Mouse (Mus musculus) T-helper 1 cell (primary cell): ENCODE data around the gene Ccdc158.

ENCODE experiments used
- in situ Hi-C: fragments of 300-600 bp; cut with MboI, MseI; formaldehyde crosslinking; loops from one replicate; pipeline ENCODE4 v1.15.1; 2025; ENCODE audit warnings: high pct_unique_total_duplicates

Ccdc158 gene

GRCm38 (mm10) chr5:92688124-92688523 is 13.1 kb upstream of the Ccdc158 start:
- in situ Hi-C loops, result no loop called here

- in situ Hi-C loops, result no loop called here
These were observed 9.8 kb upstream of the Ccdc158 start for GRCm38 (mm10) chr5:92684715-92685460.

- in situ Hi-C loops, result no loop called here
These were observed 8.9 kb upstream of the Ccdc158 start for GRCm38 (mm10) chr5:92683871-92684475.

- in situ Hi-C loops, result no loop called here
These were observed 8.3 kb upstream of the Ccdc158 start, which contains the start of gene Shroom3 for GRCm38 (mm10) chr5:92683351-92683807. TSS of gene Shroom3 (plus strand) at chr5:92683435.

GRCm38 (mm10) chr5:92682621-92683348 is 7.7 kb upstream of the Ccdc158 start:
- in situ Hi-C loops, result no loop called here

- in situ Hi-C loops, result no loop called here
These were observed 6.8 kb upstream of the Ccdc158 start for GRCm38 (mm10) chr5:92681861-92682260.

GRCm38 (mm10) chr5:92679441-92679840 is 4.4 kb upstream of the Ccdc158 start:
- in situ Hi-C loops, result no loop called here

GRCm38 (mm10) chr5:92675574-92675920 is 476 bp upstream of the Ccdc158 start:
- in situ Hi-C loops, result no loop called here

GRCm38 (mm10) chr5:92666860-92667259 is 8.2 kb downstream of the Ccdc158 start:
- in situ Hi-C loops, result loop anchor here (10.0 kb wide), 1 partner anchor 1492 kb away; no protein-coding TSS in a partner anchor

- in situ Hi-C loops, result loop anchor here (5.0 to 10.0 kb wide), 2 partner anchors 202 to 1490 kb away; no protein-coding TSS in a partner anchor
These were observed 10.8 kb downstream of the Ccdc158 start for GRCm38 (mm10) chr5:92664321-92664720.

- in situ Hi-C loops, result no loop called here
These were observed 18.8 kb downstream of the Ccdc158 start for GRCm38 (mm10) chr5:92656256-92656655.

- in situ Hi-C loops, result no loop called here
These were observed 34.2 kb downstream of the Ccdc158 start for GRCm38 (mm10) chr5:92640861-92641260.

- in situ Hi-C loops, result no loop called here
These were observed 39.2 kb downstream of the Ccdc158 start for GRCm38 (mm10) chr5:92635891-92636290.

- in situ Hi-C loops, result no loop called here
These were observed 40.2 kb downstream of the Ccdc158 start for GRCm38 (mm10) chr5:92634916-92635315.

- in situ Hi-C loops, result no loop called here
These were observed 41.5 kb downstream of the Ccdc158 start for GRCm38 (mm10) chr5:92633526-92633925.

GRCm38 (mm10) chr5:92627896-92628295 is 47.2 kb downstream of the Ccdc158 start:
- in situ Hi-C loops, result no loop called here

- in situ Hi-C loops, result no loop called here
These were observed 53.2 kb downstream of the Ccdc158 start for GRCm38 (mm10) chr5:92621883-92622282.

GRCm38 (mm10) chr5:92612756-92613155 is 62.3 kb downstream of the Ccdc158 start:
- in situ Hi-C loops, result no loop called here

- in situ Hi-C loops, result no loop called here
These were observed 67.4 kb downstream of the Ccdc158 start for GRCm38 (mm10) chr5:92607492-92608229.

- in situ Hi-C loops, result no loop called here
These were observed 70.4 kb downstream of the Ccdc158 start for GRCm38 (mm10) chr5:92604452-92605247.
